Mouse (Mus musculus) cerebellum, adult 2 months (tissue): Measurements from ENCODE around the gene Sept5.

Experiments used
- CTCF ChIP-seq: fragments of 200-500 bp; IDR thresholded peaks from 2 replicates; pipeline ENCODE4 v1.5.1; 2011; ENCODE audit warnings: low read depth, mild to moderate bottlenecking, control low read depth, low read length, moderate library complexity, borderline replicate concordance; ENCODE audit not compliant: insufficient read depth
- POLR2A ChIP-seq: fragments of 200-500 bp; IDR thresholded peaks from 2 replicates; pipeline ENCODE4 v1.6.1; 2011; ENCODE audit warnings: low read length, control low read depth, borderline replicate concordance; ENCODE audit not compliant: insufficient read depth

GRCm38 (mm10) chr16:18631141-18631540 is 1.4 kb upstream of the Sept5 start:
- no peak for TF ChIP-seq CTCF
- no peak for TF ChIP-seq POLR2A
